Mouse (Mus musculus): ENCODE measurements around the gene Ptger1.

Gene Ptger1

GRCm38 (mm10) chr8:83665969-83666865, at the start of gene Ptger1:
TSS of gene Ptger1 (plus strand) at chr8:83666678.
- DNase-seq (ENCODE audit: low spot score in 2 of 2) = no peak

DNA sequence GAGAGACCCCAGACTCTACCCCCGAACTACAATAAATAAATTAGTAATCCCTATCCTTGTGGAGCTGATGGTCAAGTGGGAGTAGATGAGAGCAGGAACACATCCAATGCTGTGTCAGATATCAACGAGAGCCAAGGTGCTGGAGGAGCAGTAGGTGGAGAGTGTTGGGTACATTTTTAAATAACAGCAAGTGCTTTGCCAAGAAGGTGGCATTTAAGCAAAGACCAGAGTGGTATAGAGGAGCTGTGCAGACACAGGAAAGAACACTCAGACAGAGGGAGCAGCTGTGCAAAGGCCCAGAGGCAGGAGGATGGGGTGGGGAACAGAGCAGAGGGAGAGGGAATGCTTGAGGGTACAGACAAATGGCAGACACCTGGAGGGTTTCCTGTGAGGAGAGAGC, 49.4 kb upstream of the Ptger1 start:
- no peak for DNase-seq (ENCODE audit: low spot score in 2 of 2)

DNA sequence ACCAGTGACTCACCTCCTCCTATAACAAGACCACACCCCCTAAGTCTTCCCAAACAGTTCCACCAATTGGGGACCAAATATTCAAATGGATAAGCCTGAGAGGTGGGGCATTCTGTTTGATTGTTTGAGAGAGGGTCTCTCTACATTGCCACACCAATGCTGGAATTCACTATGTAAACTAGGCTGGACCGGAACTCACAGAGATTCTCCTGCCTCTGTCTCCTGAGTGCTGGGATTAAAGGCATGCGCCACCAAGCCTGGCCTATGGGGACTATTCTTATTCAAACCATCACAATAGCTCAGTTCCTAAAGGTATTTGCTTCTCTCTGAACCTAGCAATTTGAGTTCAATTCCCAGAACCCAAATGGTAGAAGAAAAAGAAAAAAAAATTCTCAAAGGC, 47.9 kb upstream of the Ptger1 start:
- no peak for DNase-seq (ENCODE audit: low spot score in 2 of 2)

GRCm38 (mm10) chr8:83619568-83620285, 46.8 kb upstream of the Ptger1 start:
- no peak for DNase-seq (ENCODE audit: low spot score in 2 of 2)

DNA sequence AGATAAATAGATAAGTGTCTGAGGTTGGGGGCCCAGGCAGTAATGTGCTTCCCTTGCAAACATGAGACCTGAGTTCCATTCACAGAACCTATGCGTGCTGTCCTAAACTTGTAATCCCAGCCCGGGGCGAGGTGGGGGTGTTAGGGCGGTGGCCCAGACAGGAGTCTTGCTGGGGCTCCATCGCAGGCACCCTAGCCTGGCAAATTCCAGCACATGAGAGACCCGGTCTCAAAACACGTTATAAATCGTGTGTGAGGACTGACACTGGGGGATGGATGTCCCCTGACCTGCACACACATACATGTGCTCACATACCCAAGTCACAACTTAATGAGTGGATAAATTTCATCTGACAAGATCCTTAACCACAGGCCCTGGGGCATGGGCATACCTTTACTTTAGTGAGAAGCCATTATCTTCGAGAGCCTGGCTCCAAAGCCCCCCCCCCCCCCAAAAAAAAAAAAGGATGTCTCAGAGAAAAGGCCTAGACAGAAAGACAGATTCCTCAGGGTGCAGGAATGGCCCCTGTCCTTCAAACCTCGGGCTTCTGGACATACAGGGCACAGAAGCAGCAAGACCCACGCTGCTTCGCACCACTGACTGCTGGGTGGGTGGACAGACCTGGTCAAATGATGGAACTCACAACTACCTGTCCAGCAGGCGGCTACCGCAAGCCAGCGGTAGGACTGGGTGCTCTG, 44.6 kb upstream of the Ptger1 start:
- no peak for DNase-seq (ENCODE audit: low spot score in 2 of 2)

DNA sequence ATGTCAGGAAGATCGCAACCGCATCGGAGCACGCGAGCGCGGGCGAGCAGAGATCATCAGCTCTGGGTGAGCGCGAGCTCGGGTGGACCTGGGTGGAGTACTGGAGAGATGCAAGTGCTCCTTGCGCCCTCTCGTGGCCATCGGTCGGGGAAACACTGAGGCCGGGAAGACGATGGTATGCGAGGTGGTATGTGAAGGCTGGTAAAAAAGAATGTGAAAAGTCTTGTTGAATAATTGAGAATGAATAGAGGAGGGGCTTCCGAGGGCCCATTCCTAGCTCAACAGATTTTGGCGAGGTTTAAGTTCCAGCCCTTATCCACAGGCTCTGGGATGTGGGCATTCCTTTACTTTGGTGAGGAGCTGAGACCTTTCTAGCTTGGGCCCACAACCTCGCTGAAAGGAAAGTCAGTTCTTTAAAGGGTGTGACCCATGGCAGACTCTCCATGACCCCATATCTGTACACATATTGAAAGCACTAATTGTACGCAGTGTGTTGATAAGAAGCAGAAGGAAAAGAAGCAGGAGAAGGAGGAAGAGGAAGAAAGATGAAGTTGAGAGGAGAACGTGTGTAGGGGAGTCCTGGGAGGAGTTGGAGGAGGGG, 44.0 kb upstream of the Ptger1 start:
- DNase-seq (ENCODE audit: low spot score in 2 of 2) = peak; percentile 90 to 91

DNA sequence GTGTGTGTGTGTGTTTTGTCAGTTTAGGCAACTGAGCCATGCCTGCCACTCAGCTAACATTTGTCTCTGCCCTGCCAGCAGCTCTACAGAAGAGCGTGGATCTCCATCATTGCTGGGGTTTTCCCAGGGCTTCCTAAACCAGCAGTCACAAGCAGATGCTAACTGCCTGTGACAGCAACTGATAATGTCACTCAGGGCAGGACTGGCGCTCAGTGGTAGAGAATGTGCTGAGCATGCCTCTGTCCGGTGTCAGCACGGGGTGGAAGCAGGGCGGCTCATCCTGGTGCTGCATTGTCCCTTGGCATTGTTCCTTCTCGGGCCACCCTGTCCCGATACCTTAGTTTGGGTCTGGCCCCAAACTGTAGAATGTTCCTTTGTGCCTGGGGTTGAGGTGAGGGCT, 42.9 kb upstream of the Ptger1 start:
- no peak for DNase-seq (ENCODE audit: low spot score in 2 of 2)

DNA sequence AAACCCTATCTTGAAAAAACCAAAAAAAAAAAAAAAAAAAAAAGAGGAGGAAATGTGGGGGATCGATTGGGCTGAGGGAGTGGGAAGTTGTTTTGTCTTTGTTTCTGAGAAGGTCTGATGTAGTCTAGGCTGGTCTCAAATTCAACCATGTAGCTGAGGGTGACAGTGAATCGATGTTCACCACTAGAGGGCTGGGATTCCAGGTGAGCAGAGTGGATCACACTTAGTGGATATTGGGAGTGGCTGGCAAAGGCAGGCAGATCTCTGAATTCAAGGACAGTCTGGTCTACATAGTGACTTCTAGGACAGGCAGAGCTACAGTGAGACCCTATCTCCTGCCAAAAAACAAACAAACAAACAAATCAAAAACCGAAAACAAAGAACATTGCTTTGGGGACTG, 41.7 kb upstream of the Ptger1 start:
- DNase-seq (ENCODE audit: low spot score in 2 of 2) = no peak

DNA sequence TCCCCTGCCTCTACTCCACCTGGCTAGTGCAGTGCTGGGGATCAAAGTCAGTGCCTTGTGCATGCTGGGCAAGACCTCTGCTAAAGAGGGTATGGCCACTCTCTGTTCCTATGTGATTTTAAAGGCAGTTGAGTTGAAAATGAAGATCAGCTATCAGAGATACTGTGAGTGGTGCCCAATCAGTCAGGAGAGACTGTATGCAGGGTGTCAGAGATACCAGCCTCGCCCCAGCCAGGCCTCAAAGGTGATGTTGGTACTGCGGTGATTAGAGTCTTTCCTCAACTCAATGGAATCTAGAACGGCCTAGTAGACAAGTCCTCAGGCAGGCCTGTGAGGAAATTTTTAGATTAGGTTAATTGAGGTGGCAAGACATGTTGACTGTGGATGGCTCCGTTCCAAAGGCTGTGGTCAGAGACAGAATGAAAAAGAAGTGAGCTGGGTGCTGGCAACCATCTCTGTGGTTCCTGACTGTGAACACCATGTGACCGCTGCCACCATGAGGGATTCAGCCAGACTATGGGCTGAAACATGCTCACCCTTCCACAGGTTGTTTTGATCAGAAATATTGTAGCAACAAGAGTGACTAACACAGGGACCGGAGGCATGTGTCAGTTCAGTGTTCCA, 40.7 kb upstream of the Ptger1 start:
- no peak for DNase-seq (ENCODE audit: low spot score in 2 of 2)

GRCm38 (mm10) chr8:83632083-83632707, 34.3 kb upstream of the Ptger1 start:
- DNase-seq (ENCODE audit: low spot score in 2 of 2) = no peak

- no peak for DNase-seq (ENCODE audit: low spot score in 2 of 2)
Measured at GRCm38 (mm10) chr8:83638856-83639255, 27.6 kb upstream of the Ptger1 start.

- no peak for DNase-seq (ENCODE audit: low spot score in 2 of 2)
Measured at GRCm38 (mm10) chr8:83639649-83640048, 26.8 kb upstream of the Ptger1 start.

DNA sequence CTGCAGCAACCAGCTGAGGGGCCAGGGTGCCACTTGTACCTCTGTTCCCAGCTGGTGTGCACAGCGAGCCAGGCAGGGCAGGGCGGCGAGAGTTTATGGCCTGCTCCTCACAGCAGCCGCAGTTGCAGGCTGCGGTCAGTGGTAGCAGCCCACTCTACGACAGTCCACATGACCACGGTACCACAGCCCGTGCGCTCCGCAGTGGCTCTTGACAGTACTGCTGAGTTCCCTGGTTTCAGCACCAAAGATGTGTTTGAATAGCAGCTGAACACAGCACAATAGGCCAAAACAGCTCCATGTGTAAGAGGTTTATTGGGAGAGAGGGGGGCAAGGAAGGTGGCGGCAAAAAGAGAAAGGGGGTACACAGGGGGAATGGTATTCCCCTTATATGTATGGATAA, 19.0 kb upstream of the Ptger1 start:
- DNase-seq (ENCODE audit: low spot score in 2 of 2) = no peak

DNA sequence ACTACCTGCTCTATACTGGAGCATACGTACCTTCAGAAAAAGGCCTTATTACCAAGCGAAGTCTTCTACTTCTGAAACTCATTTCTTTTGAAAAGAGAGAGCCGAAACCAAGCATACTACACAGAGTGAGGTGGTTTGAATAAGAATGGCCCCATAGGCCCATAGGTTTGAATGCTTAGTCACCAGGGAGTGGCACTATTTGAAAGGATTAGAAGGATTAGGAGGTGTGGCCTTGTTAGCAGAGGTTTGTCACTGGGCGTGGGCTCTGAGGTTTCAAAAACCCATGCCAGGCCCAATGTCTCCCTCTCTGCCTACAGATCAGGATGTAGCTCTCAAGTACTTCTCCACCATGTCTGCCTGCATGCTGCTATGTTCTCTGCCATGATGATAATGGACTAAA, 18.4 kb upstream of the Ptger1 start:
- DNase-seq (ENCODE audit: low spot score in 2 of 2) = no peak

DNA sequence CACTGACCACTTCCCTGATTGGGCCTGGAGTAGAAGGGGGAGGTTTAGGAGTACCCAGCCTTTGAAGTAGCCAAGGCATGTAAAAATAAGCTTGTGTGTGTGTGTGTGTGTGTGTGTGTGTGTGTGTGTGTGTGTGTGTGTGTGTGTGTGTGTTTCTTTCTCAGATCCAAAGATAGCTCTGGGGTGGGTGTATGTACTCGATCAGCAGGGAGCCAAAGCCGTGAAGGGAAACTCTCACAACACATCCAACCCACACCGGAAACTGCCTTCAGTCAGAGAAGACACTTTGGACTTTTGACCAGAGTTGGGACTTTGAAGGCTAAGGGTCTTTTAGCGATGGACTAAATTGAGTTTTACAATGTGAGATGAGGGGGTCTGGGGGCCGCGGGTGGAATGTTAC, 16.8 kb upstream of the Ptger1 start:
- DNase-seq (ENCODE audit: low spot score in 2 of 2) = no peak

DNA sequence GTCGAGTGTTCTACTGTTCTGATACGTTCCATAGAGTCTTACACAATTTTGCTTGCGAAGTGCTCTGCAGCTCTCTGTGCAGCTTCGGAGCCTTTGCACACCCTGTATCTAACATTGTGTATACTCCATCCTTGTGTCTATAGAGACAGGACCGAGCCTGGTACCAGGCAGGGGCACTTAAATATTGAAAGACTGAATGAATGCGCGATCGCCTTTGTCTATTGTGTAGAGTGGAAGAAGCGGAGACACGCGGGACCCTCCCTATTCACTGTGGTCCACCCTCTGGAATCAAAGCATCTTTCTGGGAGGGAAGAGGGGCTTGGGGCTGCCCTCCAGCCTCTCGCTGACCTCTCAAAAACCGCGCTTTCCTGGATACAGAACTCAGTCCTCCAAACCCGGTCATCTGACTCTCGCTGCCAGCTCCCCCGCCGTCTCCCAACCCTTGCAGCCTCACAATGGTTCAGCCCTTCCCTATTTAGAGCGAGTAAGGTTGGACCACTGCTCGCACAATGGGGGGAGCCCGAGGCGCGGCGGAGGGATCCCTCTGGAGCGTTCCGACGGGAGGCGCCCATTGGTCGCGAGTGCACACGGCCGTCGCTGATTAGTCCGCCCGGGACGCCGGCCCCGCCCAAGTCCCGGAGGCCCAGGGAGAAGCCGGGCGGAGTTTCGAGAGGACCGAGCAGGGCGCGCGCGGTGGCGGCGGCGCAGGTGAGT, 14.3 kb upstream of the Ptger1 start, which contains the start of gene Gipc1:
Gipc1 (plus strand) TSS at position 648 of the 714 bp plus-strand sequence.
- peak; percentile 95 to 96 for DNase-seq (ENCODE audit: low spot score in 2 of 2)

GRCm38 (mm10) chr8:83652744-83653661, 13.5 kb upstream of the Ptger1 start:
- DNase-seq (ENCODE audit: low spot score in 2 of 2) = no peak

- DNase-seq (ENCODE audit: low spot score in 2 of 2) = no peak
Measured at GRCm38 (mm10) chr8:83653662-83654017, 12.8 kb upstream of the Ptger1 start.

GRCm38 (mm10) chr8:83654725-83655124, 11.8 kb upstream of the Ptger1 start:
- no peak for DNase-seq (ENCODE audit: low spot score in 2 of 2)
